Comparison of ENCODE assay signal across 8 mouse cellular contexts in genomic region chr4:62207851-62208695, GRCm38 (mm10). TPM values are rescaled to one million over a fixed set of nuclear protein-coding genes. Genes with fewer than 3 reads are reported as not detected.
DNase-seq lines count a peak whose midpoint lies in the region; ATAC-seq and TF ChIP-seq lines count a peak whose summit lies in the region.

No protein-coding gene starts in this region.

- H3K79me2 ChIP-seq in C2C12 (ENCODE audit: control insufficient read depth, insufficient read depth) = no peaks in the 10 kb centered on the region

- H3K4me3 ChIP-seq in C2C12 (ENCODE audit: insufficient read depth, poor library complexity, severe bottlenecking) = peak overlapping the region; percentile 3
- H3K4me3 ChIP-seq in brown adipose tissue, adult 24 weeks (ENCODE audit: insufficient read depth, low read depth, low read length) = peak overlapping the region; percentile 89
- H3K4me3 ChIP-seq in forebrain, embryonic 13.5 days = peak overlapping the region; percentile 68
- H3K4me3 ChIP-seq in heart, embryonic 16.5 days (ENCODE audit: low read length) = peak overlapping the region; percentile 76
- H3K4me3 ChIP-seq in liver, embryonic 12.5 days = peak overlapping the region; percentile 53
- H3K4me3 ChIP-seq in neural tube, embryonic 13.5 days = peak overlapping the region; percentile 63

- no peaks in the 10 kb centered on the region for H3K27me3 ChIP-seq in C2C12 (ENCODE audit: control insufficient read depth, insufficient read depth, insufficient read length)
- H3K27me3 ChIP-seq in forebrain, embryonic 13.5 days = no peaks in the 10 kb centered on the region
- H3K27me3 ChIP-seq in heart, embryonic 16.5 days (ENCODE audit: control insufficient read depth, insufficient read depth, low read length) = no peaks in the 10 kb centered on the region
- H3K27me3 ChIP-seq in liver, embryonic 12.5 days (replicated peaks) = peaks cover 28% of the 10 kb centered on the region
- no peaks in the 10 kb centered on the region for H3K27me3 ChIP-seq in neural tube, embryonic 13.5 days

- under 1% methylated on average over 45 of the region's 45 CpGs for WGBS in forebrain, embryonic 13.5 days
- under 1% methylated on average over 45 of the region's 45 CpGs for WGBS in heart, embryonic 16.5 days
- 3% methylated on average over 45 of the region's 45 CpGs for WGBS in liver, embryonic 12.5 days (ENCODE audit: insufficient replicate concordance)
- WGBS in neural tube, embryonic 13.5 days = under 1% methylated on average over 45 of the region's 45 CpGs

- H3K36me3 ChIP-seq in C2C12 (ENCODE audit: control insufficient read depth, insufficient read depth) = no peaks in the 10 kb centered on the region
- peaks cover 22% of the 10 kb centered on the region for H3K36me3 ChIP-seq in forebrain, embryonic 13.5 days (ENCODE audit: poor library complexity, severe bottlenecking)
- peaks cover 13% of the 10 kb centered on the region for H3K36me3 ChIP-seq in heart, embryonic 16.5 days (ENCODE audit: control insufficient read depth, insufficient read depth)
- peaks cover 7% of the 10 kb centered on the region; the same call in 1 of the 2 replicates for H3K36me3 ChIP-seq in liver, embryonic 12.5 days
- H3K36me3 ChIP-seq in neural tube, embryonic 13.5 days = peaks cover 23% of the 10 kb centered on the region

- H3ac ChIP-seq in C2C12 (ENCODE audit: control insufficient read depth, insufficient read length, low read depth) = peak overlapping the region; percentile 78

- H3K9me3 ChIP-seq in forebrain, embryonic 13.5 days (replicated peaks) = 0 out of 2 replicates have a peak, but pooled peaks cover 5% of the 10 kb centered on the region
- no peaks in the 10 kb centered on the region for H3K9me3 ChIP-seq in heart, embryonic 16.5 days (replicated peaks; ENCODE audit: control insufficient read depth, low read length)
- no peaks in the 10 kb centered on the region for H3K9me3 ChIP-seq in liver, embryonic 12.5 days (replicated peaks)
- peaks cover 6% of the 10 kb centered on the region; the same call in 1 of the 2 replicates for H3K9me3 ChIP-seq in neural tube, embryonic 13.5 days

- TF ChIP-seq CTCF in C2C12 (IDR thresholded peaks at IDR 0.05; ENCODE audit: control insufficient read depth, insufficient read depth, insufficient read length) = no peak

- H3K4me1 ChIP-seq in brown adipose tissue, adult 24 weeks (ENCODE audit: control insufficient read depth, insufficient read depth, insufficient read length, low read length) = no peaks in the 10 kb centered on the region
- H3K4me1 ChIP-seq in forebrain, embryonic 13.5 days = peaks cover 17% of the 10 kb centered on the region
- peaks cover 3% of the 10 kb centered on the region; the same call in 1 of the 2 replicates for H3K4me1 ChIP-seq in heart, embryonic 16.5 days (ENCODE audit: control insufficient read depth, insufficient read depth, low read length)
- 0 out of 2 replicates have a peak, but pooled peaks cover 4% of the 10 kb centered on the region for H3K4me1 ChIP-seq in liver, embryonic 12.5 days
- H3K4me1 ChIP-seq in neural tube, embryonic 13.5 days (replicated peaks) = peaks cover 19% of the 10 kb centered on the region

- peak overlapping the region; percentile 65 for H3K4me2 ChIP-seq in forebrain, embryonic 13.5 days
- peak overlapping the region; percentile 70 for H3K4me2 ChIP-seq in heart, embryonic 16.5 days (ENCODE audit: low read depth, low read length)
- peak overlapping the region; percentile 49 for H3K4me2 ChIP-seq in liver, embryonic 12.5 days
- H3K4me2 ChIP-seq in neural tube, embryonic 13.5 days = peak overlapping the region; percentile 68

- peak overlapping the region; percentile 53 for H3K27ac ChIP-seq in brown adipose tissue, adult 24 weeks (replicated peaks; ENCODE audit: low read depth, low read length)
- peak overlapping the region; percentile 90 for H3K27ac ChIP-seq in forebrain, embryonic 13.5 days
- peak overlapping the region; percentile 83 for H3K27ac ChIP-seq in heart, embryonic 16.5 days (ENCODE audit: low read length)
- peak overlapping the region; percentile 43; the same call in 1 of the 2 replicates for H3K27ac ChIP-seq in liver, embryonic 12.5 days
- H3K27ac ChIP-seq in neural tube, embryonic 13.5 days (replicated peaks) = peak overlapping the region; percentile 95

- peak overlapping the region; percentile 87 for H3K9ac ChIP-seq in forebrain, embryonic 13.5 days
- peak overlapping the region; percentile 86 for H3K9ac ChIP-seq in heart, embryonic 16.5 days (ENCODE audit: low read length)
- no peak overlapping the region for H3K9ac ChIP-seq in liver, embryonic 12.5 days
- peak overlapping the region; percentile 87 for H3K9ac ChIP-seq in neural tube, embryonic 13.5 days

- peak; percentile 88 to 92 for DNase-seq in kidney, postnatal 25 days
- DNase-seq in testis, postnatal 10 days (ENCODE audit: low spot score) = peak; percentile 92

- ATAC-seq in forebrain, embryonic 13.5 days = peak; percentile 98
- ATAC-seq in heart, embryonic 16.5 days (replicated peaks; ENCODE audit: extremely low read depth, insufficient read depth, low FRiP score) = peak; percentile 97
- ATAC-seq in liver, embryonic 12.5 days = peak; percentile 76
- peak; percentile 99 for ATAC-seq in neural tube, embryonic 13.5 days (ENCODE audit: low read depth)

- no peaks in the 10 kb centered on the region for H3K79me3 ChIP-seq in C2C12 (ENCODE audit: low read depth)

TF ChIP-seq in C2C12, 6 proteins besides CTCF, POLR2A, EP300 and RAD21:
- no peak for TF ChIP-seq MYOG (IDR thresholded peaks at IDR 0.05; ENCODE audit: control insufficient read depth, extremely low read depth, insufficient read length)
- TF ChIP-seq CEBPB (IDR thresholded peaks at IDR 0.05; ENCODE audit: low read depth) = no peak
- no peak for TF ChIP-seq MYOD1 (IDR thresholded peaks at IDR 0.05; ENCODE audit: control insufficient read depth, insufficient read length, low read depth)
- TF ChIP-seq MAX (IDR thresholded peaks at IDR 0.05) = no peak
- TF ChIP-seq USF1 (IDR thresholded peaks at IDR 0.05; ENCODE audit: low read depth) = no peak
- no peak for TF ChIP-seq FOSL1 (IDR thresholded peaks at IDR 0.05; ENCODE audit: insufficient read depth, low read length, poor library complexity, severe bottlenecking)

RNA-seq across cellular contexts. Expression of gene Zfp37, which starts 22.8 kb away (rescaled TPM):
- 0.47 TPM for polyA plus RNA-seq in C2C12 (2012; fragmentation: generic; extraction: Trizol)
- 0.92 and 1.2 TPM in 2 replicates for polyA plus RNA-seq in brown adipose tissue, adult 24 weeks (2012; ENCODE audit: insufficient read depth, insufficient read length, missing spikeins)
- polyA plus RNA-seq in forebrain, embryonic 13.5 days (2015; fragmentation: Nextera tagmentation; extraction: Ambion mirVana) = 19.8 and 20.5 TPM in 2 replicates
- 4.9 and 5.7 TPM in 2 replicates for polyA plus RNA-seq in heart, embryonic 16.5 days (2015; fragmentation: Nextera tagmentation; extraction: Ambion mirVana)
- polyA plus RNA-seq in liver, embryonic 12.5 days (2016; fragmentation: Nextera tagmentation; extraction: Ambion mirVana) = 0.82 and 1.2 TPM in 2 replicates
- 24.9 and 30.6 TPM in 2 replicates for polyA plus RNA-seq in neural tube, embryonic 13.5 days (2015; fragmentation: Nextera tagmentation; extraction: Ambion mirVana)

RNA-seq across cellular contexts. Expression of gene Slc31a2, which starts 54.3 kb away (rescaled TPM):
- polyA plus RNA-seq in C2C12 (2012; fragmentation: generic; extraction: Trizol) = 3.1 TPM
- polyA plus RNA-seq in brown adipose tissue, adult 24 weeks (2012; ENCODE audit: insufficient read depth, insufficient read length, missing spikeins) = 7.9 and 11.2 TPM in 2 replicates
- polyA plus RNA-seq in forebrain, embryonic 13.5 days (2015; fragmentation: Nextera tagmentation; extraction: Ambion mirVana) = 8.0 and 8.1 TPM in 2 replicates
- 23.8 and 24.8 TPM in 2 replicates for polyA plus RNA-seq in heart, embryonic 16.5 days (2015; fragmentation: Nextera tagmentation; extraction: Ambion mirVana)
- polyA plus RNA-seq in liver, embryonic 12.5 days (2016; fragmentation: Nextera tagmentation; extraction: Ambion mirVana) = 6.5 and 6.8 TPM in 2 replicates
- polyA plus RNA-seq in neural tube, embryonic 13.5 days (2015; fragmentation: Nextera tagmentation; extraction: Ambion mirVana) = 17.7 and 18.1 TPM in 2 replicates

RNA-seq across cellular contexts. Expression of gene Mup21, which starts 57.4 kb away (rescaled TPM):
- polyA plus RNA-seq in C2C12 (2012; fragmentation: generic; extraction: Trizol) = not detected
- not detected in 2 replicates for polyA plus RNA-seq in brown adipose tissue, adult 24 weeks (2012; ENCODE audit: insufficient read depth, insufficient read length, missing spikeins)
- not detected in 2 replicates for polyA plus RNA-seq in forebrain, embryonic 13.5 days (2015; fragmentation: Nextera tagmentation; extraction: Ambion mirVana)
- polyA plus RNA-seq in heart, embryonic 16.5 days (2015; fragmentation: Nextera tagmentation; extraction: Ambion mirVana) = not detected in 2 replicates
- not detected in 2 replicates for polyA plus RNA-seq in liver, embryonic 12.5 days (2016; fragmentation: Nextera tagmentation; extraction: Ambion mirVana)
- not detected in 2 replicates for polyA plus RNA-seq in neural tube, embryonic 13.5 days (2015; fragmentation: Nextera tagmentation; extraction: Ambion mirVana)

Comparison
In these comparisons a context has a peak if more than half of its experiments do, and no peak if none do; other contexts are left out.
1. Peak in every context shown above with its lines: DNase-seq, ATAC-seq, H3K4me3 ChIP-seq and H3K27ac ChIP-seq.
2. H3K4me3 ChIP-seq: peak in every context shown above with its lines; median percentile 89 in brown adipose tissue, adult 24 weeks; 76 in heart, embryonic 16.5 days; 68 in forebrain, embryonic 13.5 days; 63 in neural tube, embryonic 13.5 days; 53 in liver, embryonic 12.5 days; 3 in C2C12.
3. H3K27ac ChIP-seq: peak in every context shown above with its lines; median percentile 95 in neural tube, embryonic 13.5 days; 90 in forebrain, embryonic 13.5 days; 83 in heart, embryonic 16.5 days; 53 in brown adipose tissue, adult 24 weeks; 43 in liver, embryonic 12.5 days.